Mouse (Mus musculus): ENCODE data around the gene Akt1. TPM values are rescaled to one million over a fixed set of nuclear protein-coding genes. Genes with fewer than 3 reads are reported as not detected.

Akt1 gene
- 100 to 1,000 TPM; 133 to 142 TPM for total RNA-seq (2021)
- long read RNA-seq, experiment 1, transcript Akt1-201 (14 exons, 2,690 nt) = major isoform, 474 of 519 reads
- long read RNA-seq, experiment 1, partial matches to known transcripts = 17 of 519 reads
- long read RNA-seq, experiment 1, other reads (novel, unspliced or antisense) = 28 of 519 reads
- long read RNA-seq, experiment 2, transcript Akt1-201 (14 exons, 2,690 nt) = major isoform, 396 of 433 reads
- long read RNA-seq, experiment 2, partial matches to known transcripts = 12 of 433 reads
- long read RNA-seq, experiment 2, other reads (novel, unspliced or antisense) = 25 of 433 reads

- DNase-seq = peak; percentile 57
Observed at GRCm38 (mm10) chr12:112674132-112675011, at the start of gene Akt1. TSS of gene Akt1 (minus strand) at chr12:112674884.

GRCm38 (mm10) chr12:112724077-112724805 is 49.6 kb upstream of the Akt1 start:
- DNase-seq = peak; percentile 68

GRCm38 (mm10) chr12:112723445-112723844 is 48.8 kb upstream of the Akt1 start:
- no peak for DNase-seq

GRCm38 (mm10) chr12:112723028-112723330 is 48.3 kb upstream of the Akt1 start:
- DNase-seq = no peak

- peak; percentile 56 for DNase-seq
Observed at GRCm38 (mm10) chr12:112722240-112723027, 47.8 kb upstream of the Akt1 start.

- DNase-seq = peak; percentile 46
Observed at GRCm38 (mm10) chr12:112721424-112722239, 46.9 kb upstream of the Akt1 start.

- DNase-seq = no peak
Observed at GRCm38 (mm10) chr12:112720890-112721423, 46.3 kb upstream of the Akt1 start.

GRCm38 (mm10) chr12:112720216-112720615 is 45.5 kb upstream of the Akt1 start, which contains the start of gene Cep170b:
TSS of gene Cep170b (plus strand) at chr12:112720455.
- DNase-seq = no peak

- DNase-seq = no peak
Observed at GRCm38 (mm10) chr12:112718995-112719394, 44.3 kb upstream of the Akt1 start.

GRCm38 (mm10) chr12:112717140-112717539 is 42.5 kb upstream of the Akt1 start:
- peak; percentile 54 for DNase-seq

GRCm38 (mm10) chr12:112713984-112714383 is 39.3 kb upstream of the Akt1 start:
- DNase-seq = no peak

- DNase-seq = no peak
Observed at GRCm38 (mm10) chr12:112707573-112707869, 32.8 kb upstream of the Akt1 start.

GRCm38 (mm10) chr12:112706704-112707572 is 32.3 kb upstream of the Akt1 start:
- peak; percentile 92 for DNase-seq

GRCm38 (mm10) chr12:112702374-112703320 is 28.0 kb upstream of the Akt1 start:
- no peak for DNase-seq

GRCm38 (mm10) chr12:112700522-112700921 is 25.8 kb upstream of the Akt1 start:
- peak; percentile 26 for DNase-seq

GRCm38 (mm10) chr12:112696806-112697425 is 22.2 kb upstream of the Akt1 start:
- no peak for DNase-seq

GRCm38 (mm10) chr12:112694127-112694475 is 19.4 kb upstream of the Akt1 start:
- no peak for DNase-seq

All from gastrocnemius, postnatal 10 days (tissue).